Mouse (Mus musculus) left cerebral cortex, adult 8-10 months (tissue): ENCODE measurements around the gene Cenpf. TPM values are rescaled to one million over a fixed set of nuclear protein-coding genes. Genes with fewer than 3 reads are reported as not detected.

Source experiments
- DNase-seq, 2 experiments: peaks; one replicate each; pipeline ENCODE4 v3.0.0; 2022; ENCODE audit warnings: low spot score in 2 of 2
- total RNA-seq, 4 experiments: library from RNA; stranded (reverse); gene quantifications; 2 replicates each; pipeline ENCODE4 v1.2.4; 2022

The Cenpf gene
- total RNA-seq, 4 experiments from 2014 or later: 0.40 to 1.0 (median 0.46) TPM

- peak; percentile 15 to 83 for DNase-seq
Measured at GRCm38 (mm10) chr1:189631906-189632675, 55.8 kb downstream of the Cenpf start.

GRCm38 (mm10) chr1:189630026-189630425, 57.9 kb downstream of the Cenpf start:
- DNase-seq: no peak

GRCm38 (mm10) chr1:189627976-189628768, 59.7 kb downstream of the Cenpf start:
- DNase-seq: peak in 1 of 2 experiments; percentile 53

- no peak for DNase-seq
Measured at GRCm38 (mm10) chr1:189624756-189625155, 63.1 kb downstream of the Cenpf start.

- no peak for DNase-seq
Measured at GRCm38 (mm10) chr1:189618970-189619740, 68.7 kb downstream of the Cenpf start.

GRCm38 (mm10) chr1:189617381-189617780, 70.5 kb downstream of the Cenpf start:
- DNase-seq: no peak

GRCm38 (mm10) chr1:189615246-189615645, 72.6 kb downstream of the Cenpf start:
- DNase-seq: peak in 1 of 2 experiments; percentile 50

GRCm38 (mm10) chr1:189613076-189613475, 74.8 kb downstream of the Cenpf start:
- DNase-seq: no peak

- DNase-seq: no peak
Measured at GRCm38 (mm10) chr1:189611775-189612174, 76.1 kb downstream of the Cenpf start.

- no peak for DNase-seq
Measured at GRCm38 (mm10) chr1:189608640-189609039, 79.2 kb downstream of the Cenpf start.

- DNase-seq: no peak
Measured at GRCm38 (mm10) chr1:189608039-189608438, 79.8 kb downstream of the Cenpf start.

GRCm38 (mm10) chr1:189605598-189606126, 82.2 kb downstream of the Cenpf start:
- no peak for DNase-seq

- no peak for DNase-seq
Measured at GRCm38 (mm10) chr1:189597096-189597495, 90.8 kb downstream of the Cenpf start.

Other genes starting within 250 kb of the Cenpf start
- 10 to 100 TPM; 10.0 to 12.9 (median 10.2) TPM for gene Ptpn14, start 40.2 kb upstream of the Cenpf start, total RNA-seq
- 100 to 1,000 TPM in 1 of 4 experiments, 10 to 100 TPM in 3; 87.4 to 105 (median 91.9) TPM for gene Smyd2, start 234.3 kb upstream of the Cenpf start, total RNA-seq